Mouse (Mus musculus): Measurements from ENCODE around the gene Krtap10-10.
"Not testable (repeated sequence)": the region's sequence is repeated elsewhere in the genome, so short reads cannot be mapped to it uniquely, and the experiment has no call there.

Krtap10-10 gene

GRCm38 (mm10) chr10:77835647-77836046 is at the start of gene Krtap10-10:
Krtap10-10 (plus strand) TSS chr10:77835947.
- DNase-seq (ENCODE audit: low read depth, low spot score) = no peak

- DNase-seq (ENCODE audit: low read depth, low spot score) = not testable (repeated sequence)
Observed at GRCm38 (mm10) chr10:77787876-77788275, 47.9 kb upstream of the Krtap10-10 start, which contains the start of gene Gm7137. Gm7137 (minus strand) TSS chr10:77788200.

- no peak for DNase-seq (ENCODE audit: low read depth, low spot score)
Observed at GRCm38 (mm10) chr10:77788621-77789020, 47.1 kb upstream of the Krtap10-10 start.

GRCm38 (mm10) chr10:77794976-77795375 is 40.8 kb upstream of the Krtap10-10 start, which contains the start of gene Gm9639:
Gm9639 (minus strand) TSS chr10:77795076.
- no peak for DNase-seq (ENCODE audit: low read depth, low spot score)

GRCm38 (mm10) chr10:77797677-77798076 is 38.1 kb upstream of the Krtap10-10 start:
- no peak for DNase-seq (ENCODE audit: low read depth, low spot score)

- not testable (repeated sequence) for DNase-seq (ENCODE audit: low read depth, low spot score)
Observed at GRCm38 (mm10) chr10:77798164-77798920, 37.4 kb upstream of the Krtap10-10 start.

GRCm38 (mm10) chr10:77798921-77799508 is 36.7 kb upstream of the Krtap10-10 start, which contains the start of gene Gm19668:
Gm19668 (minus strand) TSS chr10:77799133.
- DNase-seq (ENCODE audit: low read depth, low spot score) = no peak

GRCm38 (mm10) chr10:77804095-77804494 is 31.7 kb upstream of the Krtap10-10 start:
- DNase-seq (ENCODE audit: low read depth, low spot score) = no peak

GRCm38 (mm10) chr10:77811743-77812142 is 24.0 kb upstream of the Krtap10-10 start, which contains the start of gene Gm9507:
Gm9507 (minus strand) TSS chr10:77811843.
- DNase-seq (ENCODE audit: low read depth, low spot score) = no peak

GRCm38 (mm10) chr10:77814382-77814781 is 21.4 kb upstream of the Krtap10-10 start, which contains the start of gene Gm2696:
Gm2696 (plus strand) TSS chr10:77814682.
- DNase-seq (ENCODE audit: low read depth, low spot score) = no peak

- DNase-seq (ENCODE audit: low read depth, low spot score) = no peak
Observed at GRCm38 (mm10) chr10:77815514-77815913, 20.2 kb upstream of the Krtap10-10 start.

GRCm38 (mm10) chr10:77818523-77818922 is 17.2 kb upstream of the Krtap10-10 start:
- no peak for DNase-seq (ENCODE audit: low read depth, low spot score)

GRCm38 (mm10) chr10:77819203-77819602 is 16.5 kb upstream of the Krtap10-10 start:
- DNase-seq (ENCODE audit: low read depth, low spot score) = no peak

GRCm38 (mm10) chr10:77826951-77827350 is 8.8 kb upstream of the Krtap10-10 start, which contains the start of gene Krtap10-4:
Krtap10-4 (minus strand) TSS chr10:77827095.
- no peak for DNase-seq (ENCODE audit: low read depth, low spot score)

GRCm38 (mm10) chr10:77839006-77839405 is 3.3 kb downstream of the Krtap10-10 start:
- no peak for DNase-seq (ENCODE audit: low read depth, low spot score)

GRCm38 (mm10) chr10:77846503-77846902 is 10.8 kb downstream of the Krtap10-10 start, which contains the start of gene Gm36176:
Gm36176 (plus strand) TSS chr10:77846803.
- no peak for DNase-seq (ENCODE audit: low read depth, low spot score)

GRCm38 (mm10) chr10:77846961-77847360 is 11.2 kb downstream of the Krtap10-10 start:
- no peak for DNase-seq (ENCODE audit: low read depth, low spot score)

GRCm38 (mm10) chr10:77847538-77847937 is 11.8 kb downstream of the Krtap10-10 start:
- no peak for DNase-seq (ENCODE audit: low read depth, low spot score)

- DNase-seq (ENCODE audit: low read depth, low spot score) = no peak
Observed at GRCm38 (mm10) chr10:77852559-77852958, 16.8 kb downstream of the Krtap10-10 start, which contains the start of gene Gm10318. Gm10318 (plus strand) TSS chr10:77852859.

GRCm38 (mm10) chr10:77861675-77862074 is 25.9 kb downstream of the Krtap10-10 start, which contains the start of gene Gm3285:
Gm3285 (plus strand) TSS chr10:77861975.
- no peak for DNase-seq (ENCODE audit: low read depth, low spot score)

- DNase-seq (ENCODE audit: low read depth, low spot score) = no peak
Observed at GRCm38 (mm10) chr10:77864067-77864761, 28.5 kb downstream of the Krtap10-10 start.

- DNase-seq (ENCODE audit: low read depth, low spot score) = no peak
Observed at GRCm38 (mm10) chr10:77864762-77865143, 29.0 kb downstream of the Krtap10-10 start.
